Mouse (Mus musculus) midbrain, embryonic 11.5 days (tissue): ENCODE measurements around the gene Slc8b1. TPM values are rescaled to one million over a fixed set of nuclear protein-coding genes. Genes with fewer than 3 reads are reported as not detected.
"Not testable (repeated sequence)": the region's sequence is repeated elsewhere in the genome, so short reads cannot be mapped to it uniquely, and the experiment has no call there.

ENCODE experiments used
- ATAC-seq: fragments of 200-750 bp; cut with Nextera tagmentation; 2 replicates; pipeline ENCODE4 v1.8.0; 2017; ENCODE audit warnings: moderate TSS enrichment, moderate library complexity; ENCODE audit not compliant: low FRiP score
- DNase-seq: peaks from one replicate; pipeline ENCODE4 v3.0.0; 2015; ENCODE audit warnings: low spot score; ENCODE audit errors: missing footprints
- H3K27ac ChIP-seq: fragments of 300-500 bp; sonication (generic); 2 replicates; pipeline ENCODE4 v1.5.1; 2014; ENCODE audit warnings: low read depth, low read length
- H3K27me3 ChIP-seq: fragments of 300-500 bp; sonication (generic); 2 replicates; pipeline ENCODE4 v1.6.1; 2014; ENCODE audit warnings: mild to moderate bottlenecking, low read length, moderate library complexity, mixed read lengths; ENCODE audit not compliant: control insufficient read depth, insufficient read depth
- H3K36me3 ChIP-seq: fragments of 300-500 bp; sonication (generic); 2 replicates; pipeline ENCODE4 v1.6.1; 2014; ENCODE audit warnings: mild to moderate bottlenecking, low read length, moderate library complexity, mixed read lengths; ENCODE audit not compliant: control insufficient read depth, insufficient read depth
- H3K4me1 ChIP-seq: fragments of 300-500 bp; sonication (generic); 2 replicates; pipeline ENCODE4 v1.6.1; 2014; ENCODE audit warnings: low read length; ENCODE audit not compliant: control insufficient read depth, insufficient read depth
- H3K4me2 ChIP-seq: fragments of 300-500 bp; sonication (generic); 2 replicates; pipeline ENCODE4 v1.6.1; 2014; ENCODE audit warnings: mild to moderate bottlenecking, moderate library complexity
- H3K4me3 ChIP-seq: fragments of 300-500 bp; sonication (generic); 2 replicates; pipeline ENCODE4 v1.5.1; 2014; ENCODE audit warnings: low read depth, low read length
- H3K9ac ChIP-seq: fragments of 300-500 bp; sonication (generic); 2 replicates; pipeline ENCODE4 v1.6.1; 2014; ENCODE audit warnings: low read length
- H3K9me3 ChIP-seq: fragments of 300-500 bp; sonication (generic); 2 replicates; pipeline ENCODE4 v1.6.1; 2016; ENCODE audit warnings: low read length; ENCODE audit not compliant: control insufficient read depth
- WGBS: fragments of 180-500 bp; shearing (Covaris S2); extraction: QIAGEN DNeasy Blood & Tissue Kit; methylation state at CpG from one replicate; pipeline ENCODE4 v1.1.7; 2014; 5-methylcytosine and 5-hydroxymethylcytosine counted together
- polyA plus RNA-seq: library from polyadenylated mRNA; unstranded; fragments of >200 nt; fragmentation: Nextera tagmentation; extraction: Ambion mirVana; gene quantifications from 2 replicates; pipeline ENCODE4 v1.2.1, GENCODE M21; 2014

Gene Slc8b1
- polyA plus RNA-seq, 1 experiment from 2014 or later: 1.3 TPM

DNA sequence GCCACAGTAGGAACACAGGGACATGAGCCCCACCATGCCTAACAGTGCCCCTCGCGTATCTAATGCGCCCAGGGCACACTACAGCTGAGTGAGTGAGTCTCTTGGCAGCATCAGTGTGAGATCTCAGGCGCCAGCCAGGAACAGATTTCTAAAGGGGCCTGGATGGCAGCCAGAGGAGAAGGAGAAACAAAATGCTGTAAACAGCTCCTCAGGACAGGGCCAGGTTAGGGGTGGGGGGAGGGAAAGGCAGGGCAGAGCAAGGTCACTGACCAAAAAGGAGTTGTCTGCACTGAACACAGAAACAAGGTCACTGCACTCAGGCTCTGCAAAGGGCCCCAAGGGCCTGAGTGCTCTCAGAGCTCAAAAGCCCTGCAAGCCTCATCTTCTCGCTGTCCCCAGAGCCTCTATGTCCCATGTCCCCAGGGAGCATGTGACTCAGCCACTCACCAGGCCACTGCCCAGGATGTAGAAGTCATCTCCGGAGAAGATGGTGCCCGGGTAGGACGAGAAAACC, 20.2 kb upstream of the Slc8b1 start:
- no peak overlapping the region for H3K9ac ChIP-seq
- 90% methylated on average over 8 of the region's 8 CpGs for WGBS
- H3K27ac ChIP-seq: no peak overlapping the region
- ATAC-seq (no peak), DNase-seq (no peak)
- H3K4me3 ChIP-seq: no peak overlapping the region
- H3K36me3 ChIP-seq: peaks cover 3% of the 10 kb centered on the region; the same call in 1 of the 2 replicates
- H3K27me3 ChIP-seq: no peaks in the 10 kb centered on the region
- H3K4me2 ChIP-seq: no peak overlapping the region
- no peaks in the 10 kb centered on the region for H3K4me1 ChIP-seq
- no peaks in the 10 kb centered on the region for H3K9me3 ChIP-seq

DNA sequence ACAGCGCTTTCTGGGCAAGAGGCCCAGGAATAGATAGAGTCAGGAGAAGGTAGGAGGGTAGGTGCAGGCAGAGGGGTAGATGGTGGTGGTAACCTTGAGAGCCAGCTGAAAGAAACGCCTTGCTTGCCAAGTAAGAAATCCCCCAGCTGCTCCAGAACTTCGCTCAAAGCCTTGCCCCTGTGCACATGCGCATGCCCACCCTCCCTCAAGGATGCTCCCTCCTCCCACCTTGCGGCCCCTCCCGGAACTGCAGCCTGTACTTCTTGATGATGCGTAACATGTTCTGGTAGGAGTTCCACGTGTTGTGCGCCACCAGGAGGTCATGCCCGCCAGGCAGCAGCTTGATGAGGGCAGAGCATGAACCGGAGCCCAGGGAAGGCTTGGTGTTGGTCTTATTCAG, 18.5 kb upstream of the Slc8b1 start:
- H3K4me3 ChIP-seq: no peak overlapping the region
- H3K9me3 ChIP-seq: no peaks in the 10 kb centered on the region
- no peak overlapping the region for H3K9ac ChIP-seq
- 0 out of 2 replicates have a peak, but pooled peaks cover 3% of the 10 kb centered on the region for H3K36me3 ChIP-seq
- H3K27me3 ChIP-seq: no peaks in the 10 kb centered on the region
- H3K4me1 ChIP-seq: no peaks in the 10 kb centered on the region
- H3K27ac ChIP-seq: no peak overlapping the region
- DNase-seq (peak; percentile 90), ATAC-seq (no peak)
- H3K4me2 ChIP-seq: no peak overlapping the region
- 61% methylated on average over 11 of the region's 11 CpGs for WGBS

DNA sequence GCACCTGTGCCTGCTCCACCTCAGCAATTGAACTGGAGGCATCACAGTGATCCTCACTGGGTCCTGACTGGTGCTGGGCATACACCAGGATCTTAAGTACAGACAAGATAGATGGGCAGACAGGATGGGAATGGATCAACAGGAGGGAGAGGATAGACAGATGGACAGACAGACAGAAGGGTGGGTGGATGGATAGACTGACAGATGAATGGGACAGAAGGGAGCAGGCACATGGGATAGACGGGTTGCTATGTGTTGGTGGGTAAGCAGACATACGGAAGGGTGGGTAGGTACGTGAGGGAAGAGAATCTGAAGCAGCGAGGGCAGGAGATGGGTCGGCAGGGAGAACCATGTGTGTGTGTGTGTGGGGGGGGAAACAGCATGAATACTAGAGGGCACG, 17.5 kb upstream of the Slc8b1 start:
- WGBS: 95% methylated on average over 6 of the region's 6 CpGs
- Histone ChIP-seq H3K4me3 (no peak overlapping the region), H3K4me1 (no peaks in the 10 kb centered on the region), H3K27ac (no peak overlapping the region), H3K4me2 (no peak overlapping the region), H3K9ac (no peak overlapping the region), H3K36me3 (peaks cover 3% of the 10 kb centered on the region; the same call in 1 of the 2 replicates), H3K27me3 (no peaks in the 10 kb centered on the region), H3K9me3 (no peaks in the 10 kb centered on the region)
- no peak for DNase-seq
- no peak for ATAC-seq

DNA sequence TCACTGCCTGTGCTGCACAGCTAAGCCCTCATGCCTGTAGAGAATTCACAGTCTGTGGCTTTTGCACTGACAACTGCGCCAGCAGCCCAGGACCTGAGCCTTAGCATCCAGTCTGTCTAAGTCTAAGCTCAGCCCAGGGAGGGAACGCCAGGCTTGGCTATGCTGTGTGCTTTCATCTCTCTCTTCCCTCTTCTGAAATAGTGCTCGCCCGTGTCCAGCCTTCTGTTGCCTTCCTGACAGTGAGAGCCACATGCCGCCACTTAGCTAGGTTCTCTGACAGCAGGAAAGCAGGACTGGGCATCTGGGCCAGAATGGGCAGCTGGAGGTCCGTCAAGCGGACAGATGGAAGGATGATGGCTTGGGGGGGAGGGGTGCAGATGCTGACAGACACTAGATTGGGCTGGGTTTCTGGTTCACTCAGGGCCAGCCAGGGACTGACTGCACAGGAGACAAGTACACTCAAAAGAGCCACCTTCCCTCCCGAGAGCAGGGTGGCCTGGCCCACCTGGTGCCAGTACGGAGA, 17.0 kb upstream of the Slc8b1 start:
- Histone ChIP-seq H3K27ac (no peak overlapping the region), H3K4me1 (no peaks in the 10 kb centered on the region), H3K4me2 (no peak overlapping the region), H3K27me3 (no peaks in the 10 kb centered on the region), H3K9ac (no peak overlapping the region), H3K9me3 (no peaks in the 10 kb centered on the region), H3K36me3 (peaks cover 3% of the 10 kb centered on the region; the same call in 1 of the 2 replicates), H3K4me3 (no peak overlapping the region)
- WGBS: 93% methylated on average over 9 of the region's 9 CpGs
- no peak for DNase-seq
- ATAC-seq: no peak

GRCm38 (mm10) chr5:120495064-120495702, 15.8 kb upstream of the Slc8b1 start:
- no peaks in the 10 kb centered on the region for H3K9me3 ChIP-seq

GRCm38 (mm10) chr5:120495703-120496226, 15.2 kb upstream of the Slc8b1 start:
- DNase-seq (no peak), ATAC-seq (no peak)
- H3K4me1 ChIP-seq: no peaks in the 10 kb centered on the region
- H3K36me3 ChIP-seq: peaks cover 3% of the 10 kb centered on the region; the same call in 1 of the 2 replicates
- no peaks in the 10 kb centered on the region for H3K9me3 ChIP-seq
- H3K27ac ChIP-seq: no peak overlapping the region
- H3K27me3 ChIP-seq: no peaks in the 10 kb centered on the region
- H3K4me3 ChIP-seq: no peak overlapping the region
- H3K9ac ChIP-seq: no peak overlapping the region
- H3K4me2 ChIP-seq: no peak overlapping the region
- 88% methylated on average over 13 of the region's 13 CpGs for WGBS

More at GRCm38 (mm10) chr5:120495064-120495702, 15.8 kb upstream of the Slc8b1 start:
- Histone ChIP-seq H3K36me3 (peaks cover 3% of the 10 kb centered on the region; the same call in 1 of the 2 replicates), H3K4me2 (no peak overlapping the region), H3K4me1 (no peaks in the 10 kb centered on the region), H3K27me3 (no peaks in the 10 kb centered on the region), H3K9ac (no peak overlapping the region), H3K27ac (no peak overlapping the region), H3K4me3 (no peak overlapping the region)
- DNase-seq: no peak
- no peak for ATAC-seq
- 85% methylated on average over 10 of the region's 10 CpGs for WGBS

DNA sequence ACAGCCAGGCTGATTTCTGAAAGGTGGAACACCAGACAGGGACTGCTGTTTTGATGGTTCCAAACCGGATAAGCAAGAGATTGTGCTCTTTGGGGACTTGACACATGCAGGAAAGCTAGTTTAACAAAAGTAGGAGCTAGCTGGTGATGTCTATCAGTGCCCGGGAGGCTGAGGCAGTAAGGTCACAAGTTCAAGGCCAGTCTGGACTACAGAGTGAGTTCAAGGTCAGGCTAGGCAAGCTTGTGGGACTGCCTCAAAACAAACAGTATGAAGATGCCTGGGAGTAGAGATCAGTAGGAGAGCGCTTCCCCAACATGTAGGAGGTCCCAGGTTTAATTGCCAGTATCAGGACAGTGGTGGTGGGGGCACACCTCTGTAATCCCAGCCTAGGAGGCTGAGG, 13.9 kb upstream of the Slc8b1 start:
- H3K36me3 ChIP-seq: peaks cover 3% of the 10 kb centered on the region; the same call in 1 of the 2 replicates
- no peak for ATAC-seq

DNA sequence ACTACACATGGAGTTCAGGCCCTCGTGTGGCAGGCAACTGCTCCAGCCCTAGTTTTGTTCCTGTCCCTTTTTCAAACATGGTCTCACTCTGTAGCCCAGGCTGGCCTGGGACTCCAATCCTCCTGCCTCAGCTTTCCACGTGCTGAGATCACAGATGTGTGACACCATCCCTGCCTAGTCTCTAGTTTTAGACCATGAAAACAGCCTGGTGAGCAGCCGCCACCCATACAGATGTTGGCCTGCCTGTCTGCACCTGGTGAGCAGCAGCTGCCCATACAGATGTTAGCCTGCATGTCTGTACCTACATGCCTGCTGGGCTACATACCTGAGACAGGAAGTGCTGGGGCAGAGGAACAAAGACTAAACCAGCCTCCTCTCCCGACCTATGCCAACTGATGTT, 11.8 kb upstream of the Slc8b1 start:
- no peak for ATAC-seq
- Histone ChIP-seq H3K9ac (no peak overlapping the region), H3K4me1 (peaks cover 11% of the 10 kb centered on the region), H3K9me3 (no peaks in the 10 kb centered on the region), H3K36me3 (no peaks in the 10 kb centered on the region; the same call in 1 of the 2 replicates), H3K4me3 (no peak overlapping the region), H3K4me2 (no peak overlapping the region), H3K27me3 (no peaks in the 10 kb centered on the region), H3K27ac (no peak overlapping the region)
- WGBS: 86% methylated on average over 4 of the region's 4 CpGs
- DNase-seq: no peak

More for the DNA sequence above, 13.9 kb upstream of the Slc8b1 start:
- no peak overlapping the region for H3K27ac ChIP-seq
- H3K4me2 ChIP-seq: no peak overlapping the region
- H3K9ac ChIP-seq: no peak overlapping the region
- no peak for DNase-seq
- H3K9me3 ChIP-seq: no peaks in the 10 kb centered on the region
- no peaks in the 10 kb centered on the region for H3K27me3 ChIP-seq
- H3K4me1 ChIP-seq: peaks cover 2% of the 10 kb centered on the region
- 90% methylated on average over 3 of the region's 3 CpGs for WGBS
- no peak overlapping the region for H3K4me3 ChIP-seq

DNA sequence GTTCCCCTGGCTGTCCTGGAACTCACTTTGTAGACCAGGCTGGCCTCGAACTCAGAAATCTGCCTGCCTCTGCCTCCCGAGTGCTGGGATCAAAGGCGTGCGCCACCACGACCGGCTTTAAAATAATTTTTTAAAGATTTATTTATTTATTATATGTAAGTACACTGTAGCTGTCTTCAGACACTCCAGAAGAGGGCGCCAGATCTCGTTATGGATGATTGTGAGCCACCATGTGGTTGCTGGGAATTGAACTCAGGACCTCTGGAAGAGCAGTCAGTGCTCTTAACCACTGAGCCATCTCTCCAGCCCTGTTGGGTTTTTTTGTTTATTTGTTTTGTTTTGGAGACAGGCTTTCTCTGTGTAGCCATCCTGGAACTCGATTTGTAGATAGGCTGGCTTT, 10.4 kb upstream of the Slc8b1 start:
- not testable (repeated sequence) for H3K9ac ChIP-seq, H3K27me3 ChIP-seq, DNase-seq, H3K36me3 ChIP-seq, H3K9me3 ChIP-seq, H3K4me3 ChIP-seq, H3K4me2 ChIP-seq, H3K27ac ChIP-seq, ATAC-seq
- H3K4me1 ChIP-seq: peaks cover 11% of the 10 kb centered on the region
- 85% methylated on average over 9 of the region's 9 CpGs for WGBS
